Mouse (Mus musculus) frontal cortex, adult 2 months (tissue): ENCODE data around the gene Sec14l3. TPM values are rescaled to one million over a fixed set of nuclear protein-coding genes. Genes with fewer than 3 reads are reported as not detected.
"Not testable (repeated sequence)": the region's sequence is repeated elsewhere in the genome, so short reads cannot be mapped to it uniquely, and the experiment has no call there.

Experiments used
- DNase-seq, 2 experiments: peaks; one replicate each; pipeline ENCODE4 v3.0.0; 2022; ENCODE audit warnings: low spot score in 1 of 2; ENCODE audit errors: extremely low spot score in 1 of 2
- polyA plus RNA-seq: library from polyadenylated mRNA; depleted of rRNA; stranded (reverse); fragments of >200 nt; gene quantifications from 2 replicates; pipeline ENCODE4 v1.2.3, GENCODE M21; 2012

Sec14l3 gene
- polyA plus RNA-seq, 1 experiment = 0.40 TPM

GRCm38 (mm10) chr11:4098816-4099215 is 34.2 kb downstream of the Sec14l3 start:
- DNase-seq = no peak

GRCm38 (mm10) chr11:4099447-4099846 is 34.8 kb downstream of the Sec14l3 start:
- peak in 1 of 2 experiments; percentile 42 for DNase-seq

DNA sequence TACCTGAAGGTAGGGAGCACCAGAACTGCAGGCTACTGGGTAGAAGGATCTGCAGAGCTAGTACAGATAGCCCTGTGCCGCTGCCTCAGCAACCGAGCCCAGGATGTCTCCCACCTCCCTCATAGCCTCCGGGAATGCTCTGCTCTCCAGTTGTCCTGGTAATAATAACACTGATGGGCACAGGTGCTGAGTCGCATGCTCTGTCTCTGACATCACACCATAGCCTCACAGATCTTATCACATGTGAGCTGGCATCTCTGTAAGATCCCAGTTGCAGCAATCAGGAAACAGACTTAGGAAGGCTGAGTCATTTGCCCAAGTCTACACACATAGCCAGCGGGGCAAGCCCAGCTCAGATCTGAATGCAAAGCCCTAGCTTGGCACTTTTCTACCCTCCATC is 37.2 kb downstream of the Sec14l3 start:
- no peak for DNase-seq

GRCm38 (mm10) chr11:4103522-4103921 is 38.9 kb downstream of the Sec14l3 start:
- no peak for DNase-seq

GRCm38 (mm10) chr11:4104989-4105388 is 40.3 kb downstream of the Sec14l3 start:
- no peak for DNase-seq

GRCm38 (mm10) chr11:4105444-4105843 is 40.8 kb downstream of the Sec14l3 start:
- DNase-seq = peak in 1 of 2 experiments; percentile 77

DNA sequence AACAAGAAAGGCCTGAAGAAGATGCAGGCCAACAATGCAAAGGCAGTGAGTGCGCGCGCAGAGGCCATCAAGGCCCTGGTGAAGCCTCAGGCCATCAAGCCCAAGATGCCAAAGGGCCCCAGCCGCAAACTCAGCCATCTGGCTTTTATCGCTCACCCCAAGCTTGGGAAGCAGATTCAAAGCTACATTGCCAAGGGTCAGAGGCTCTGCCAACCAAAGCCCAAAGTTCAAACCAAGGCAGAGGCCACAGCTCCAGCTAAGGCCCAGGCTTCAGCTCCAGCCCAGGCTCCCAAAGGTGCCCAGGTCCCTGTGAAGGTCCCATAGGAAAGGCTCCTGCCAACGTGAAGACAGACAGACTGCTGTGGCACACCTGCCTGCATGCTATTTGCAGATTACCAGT is 43.3 kb downstream of the Sec14l3 start:
- DNase-seq = not testable (repeated sequence)

GRCm38 (mm10) chr11:4108691-4109090 is 44.0 kb downstream of the Sec14l3 start:
- DNase-seq = no peak

- DNase-seq = no peak
These were observed 47.4 kb downstream of the Sec14l3 start for GRCm38 (mm10) chr11:4112033-4112432.

GRCm38 (mm10) chr11:4112861-4113260 is 48.2 kb downstream of the Sec14l3 start:
- DNase-seq = no peak

GRCm38 (mm10) chr11:4113496-4113895 is 48.9 kb downstream of the Sec14l3 start:
- no peak for DNase-seq

GRCm38 (mm10) chr11:4113970-4114369 is 49.3 kb downstream of the Sec14l3 start:
- DNase-seq = no peak

DNA sequence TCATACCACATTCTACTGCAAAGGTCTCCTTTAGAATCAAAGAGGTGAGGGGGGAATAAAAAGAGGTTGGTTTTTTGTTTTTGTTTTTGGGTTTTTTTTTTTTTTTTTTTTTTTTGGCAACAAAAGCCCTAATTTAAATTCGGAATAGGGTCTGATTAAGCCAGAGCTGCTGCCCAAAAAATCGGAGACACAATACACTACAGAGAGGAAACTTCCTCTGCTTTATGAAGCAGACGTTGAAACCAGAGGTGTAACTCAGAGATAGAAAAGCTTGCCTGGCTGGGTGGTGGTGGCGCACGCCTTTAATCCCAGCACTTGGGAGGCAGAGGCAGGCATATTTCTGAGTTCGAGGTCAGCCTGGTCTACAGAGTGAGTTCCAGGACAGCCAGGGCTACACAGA is 49.9 kb downstream of the Sec14l3 start:
- not testable (repeated sequence) for DNase-seq

DNA sequence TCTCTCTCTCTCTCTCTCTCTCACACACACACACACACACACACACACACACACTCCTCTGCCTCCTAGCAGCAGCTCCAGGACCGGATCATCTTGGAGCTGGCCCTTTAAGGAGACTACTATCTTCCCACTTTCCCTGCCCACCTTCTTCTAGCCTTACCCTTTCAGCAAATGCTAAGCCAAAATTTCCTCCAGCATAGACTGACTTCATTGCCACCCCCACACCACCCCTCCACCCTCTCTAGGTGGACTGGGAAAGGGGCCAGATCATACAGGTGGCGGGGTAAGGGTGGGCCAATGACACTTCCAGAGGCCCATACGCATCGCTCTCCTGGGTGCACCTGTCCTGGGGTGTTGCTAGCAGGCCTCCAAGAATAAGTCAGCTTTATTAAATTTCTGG is 50.8 kb downstream of the Sec14l3 start:
- peak in 1 of 2 experiments; percentile 58 for DNase-seq

DNA sequence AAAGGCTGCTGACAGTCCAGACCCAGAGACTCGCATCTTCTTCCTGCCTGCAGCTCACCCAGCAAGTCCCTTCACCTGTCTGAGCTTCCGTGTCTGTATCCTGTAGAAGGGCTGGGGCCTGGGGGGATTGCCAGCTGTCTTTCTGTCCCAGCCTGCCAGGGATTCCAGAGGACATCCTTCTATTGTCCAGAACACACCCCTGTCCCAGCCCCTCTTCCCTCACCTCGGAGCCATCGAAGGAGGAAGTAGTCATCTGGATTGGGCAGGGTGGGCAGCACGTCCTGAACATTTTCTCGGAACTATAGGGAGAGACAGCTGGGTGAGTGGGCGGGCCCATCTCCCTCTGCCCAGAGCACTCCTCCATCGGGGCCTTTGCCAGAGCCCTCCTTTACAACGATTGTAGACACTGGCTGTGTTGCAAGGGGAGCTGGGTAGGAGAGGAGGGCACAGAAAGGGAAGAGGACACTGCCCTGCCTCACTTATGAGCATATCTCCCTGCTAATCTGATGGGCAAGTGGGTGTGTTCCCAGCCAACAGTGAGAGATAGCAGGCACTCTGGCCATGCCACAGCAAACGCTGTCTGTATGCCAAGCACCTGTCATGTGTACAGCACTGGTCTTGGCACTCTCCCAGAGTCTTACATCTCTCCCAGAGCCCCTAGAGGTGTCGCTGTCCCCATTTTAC is 52.0 kb downstream of the Sec14l3 start:
- DNase-seq = peak in 1 of 2 experiments; percentile 72

DNA sequence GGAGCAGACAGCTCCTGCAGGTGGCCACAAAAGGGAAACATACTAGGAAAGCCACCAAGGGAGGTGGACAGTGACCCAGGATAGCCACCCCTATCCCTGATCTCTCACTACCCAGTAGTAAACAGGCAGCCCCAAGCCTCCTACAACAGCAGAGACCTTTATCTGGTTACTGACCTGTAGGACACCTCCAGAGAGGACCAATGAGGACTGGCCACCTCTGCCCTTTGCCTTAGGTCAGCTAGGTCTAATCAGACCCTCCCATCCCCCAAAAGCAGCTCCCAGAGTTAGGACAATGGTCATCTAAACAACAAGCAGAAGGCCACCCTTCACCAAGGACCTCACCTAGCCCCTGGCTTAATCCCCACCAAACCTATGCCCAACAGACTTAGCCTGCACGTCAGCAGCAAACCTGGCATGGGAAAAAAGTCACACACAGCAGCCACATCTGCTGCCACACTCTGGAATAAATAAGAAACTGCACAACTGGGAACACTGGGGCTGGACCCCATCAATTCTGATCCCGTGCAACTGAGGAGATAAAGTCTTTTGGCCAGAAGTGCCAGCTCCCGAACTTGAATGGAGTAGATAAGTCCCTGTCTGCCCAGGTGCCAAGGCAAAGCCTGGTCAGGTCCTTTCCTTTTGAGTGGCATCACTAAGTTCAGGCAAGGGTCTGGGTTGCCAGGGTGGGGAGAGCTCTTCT is 52.9 kb downstream of the Sec14l3 start:
- peak in 1 of 2 experiments; percentile 41 for DNase-seq

- DNase-seq = peak in 1 of 2 experiments; percentile 87
These were observed 53.7 kb downstream of the Sec14l3 start for GRCm38 (mm10) chr11:4118081-4118921.

GRCm38 (mm10) chr11:4119635-4120034 is 55.0 kb downstream of the Sec14l3 start:
- DNase-seq = no peak

- no peak for DNase-seq
These were observed 57.0 kb downstream of the Sec14l3 start for GRCm38 (mm10) chr11:4121691-4122090.

DNA sequence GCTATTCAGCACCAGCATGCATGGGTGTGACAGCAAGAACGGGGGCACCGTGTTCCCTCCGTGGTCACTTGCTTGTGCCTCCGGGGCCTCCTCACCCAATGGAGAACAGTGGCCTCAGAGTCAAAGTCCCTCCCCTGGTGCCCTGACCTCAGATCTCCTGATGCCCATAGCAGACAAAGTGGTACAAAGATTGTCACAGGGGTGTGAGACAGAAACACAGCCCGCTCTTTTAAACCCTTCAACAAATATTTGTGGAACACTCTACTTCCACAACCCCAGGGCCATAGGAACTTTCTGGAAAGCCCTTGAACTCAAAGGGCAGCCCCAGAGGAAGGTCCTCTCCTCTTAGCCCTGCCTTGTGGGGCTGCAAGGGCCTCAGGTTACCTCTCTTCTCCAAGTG is 57.6 kb downstream of the Sec14l3 start:
- DNase-seq = no peak
